Mouse (Mus musculus): ENCODE measurements at regions not wholly inside any gene's neighbourhood (a gene's known extent, or its start where the extent isn't known, plus 50 kb on each side); places are given as distances from the start of the nearest gene placed in this dataset.
A peak's percentile ranks its signal among the peaks of the same experiment; 100 is the strongest.

DNA sequence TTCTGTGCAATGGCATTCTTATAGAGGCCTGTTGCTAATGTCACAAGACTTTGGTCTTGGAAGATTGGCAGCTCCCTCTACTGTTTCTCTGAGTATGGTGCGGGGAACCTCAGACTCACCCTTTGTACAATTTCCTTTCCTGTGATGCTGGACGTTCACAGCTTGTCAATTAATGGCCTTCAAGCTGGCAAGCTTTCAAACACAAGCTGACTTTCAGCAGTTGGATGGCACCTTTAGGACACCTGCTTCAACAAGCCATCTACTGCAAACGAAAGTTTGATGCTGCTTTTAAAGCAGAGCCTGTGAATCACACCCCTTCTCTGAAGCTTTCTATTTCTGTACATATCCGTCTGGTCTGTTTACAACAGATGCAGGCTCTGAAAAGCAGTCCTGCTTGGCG lies 841.0 kb upstream of the Ptprd start:
- DNase-seq, result peak; percentile 5 to 13
